Mouse (Mus musculus) liver, embryonic 15.5 days (tissue): ENCODE measurements around the gene Pklr. TPM values are rescaled to one million over a fixed set of nuclear protein-coding genes. Genes with fewer than 3 reads are reported as not detected.

Source experiments
- ATAC-seq: fragments of 200-750 bp; cut with Nextera tagmentation; 2 replicates; pipeline ENCODE4 v1.8.0; 2017; ENCODE audit warnings: moderate number of reproducible peaks, mild to moderate bottlenecking, moderate library complexity; ENCODE audit not compliant: insufficient read depth
- H3K27ac ChIP-seq: fragments of 300-500 bp; sonication (generic); replicated peaks from 2 replicates; pipeline ENCODE4 v1.5.1; 2015; ENCODE audit warnings: mild to moderate bottlenecking, inconsistent platforms
- H3K27me3 ChIP-seq: fragments of 300-500 bp; sonication (generic); 2 replicates; pipeline ENCODE4 v1.6.1; 2015; ENCODE audit warnings: mild to moderate bottlenecking, inconsistent platforms
- H3K36me3 ChIP-seq: fragments of 300-500 bp; sonication (generic); replicated peaks from 2 replicates; pipeline ENCODE4 v1.6.1; 2015; ENCODE audit warnings: moderate library complexity, mild to moderate bottlenecking, inconsistent platforms
- H3K4me1 ChIP-seq: fragments of 300-500 bp; sonication (generic); replicated peaks from 2 replicates; pipeline ENCODE4 v1.6.1; 2015; ENCODE audit warnings: inconsistent platforms
- H3K4me2 ChIP-seq: fragments of 300-500 bp; sonication (generic); 2 replicates; pipeline ENCODE4 v1.6.1; 2015; ENCODE audit warnings: moderate library complexity, mild to moderate bottlenecking, inconsistent platforms
- H3K4me3 ChIP-seq: fragments of 300-500 bp; sonication (generic); replicated peaks from 2 replicates; pipeline ENCODE4 v1.5.1; 2015; ENCODE audit warnings: mild to moderate bottlenecking, inconsistent platforms
- H3K9ac ChIP-seq: fragments of 300-500 bp; sonication (generic); 2 replicates; pipeline ENCODE4 v1.6.1; 2015; ENCODE audit warnings: moderate library complexity, mild to moderate bottlenecking, inconsistent platforms
- H3K9me3 ChIP-seq: fragments of 300-500 bp; sonication (generic); replicated peaks from 2 replicates; pipeline ENCODE4 v1.6.1; 2016; ENCODE audit warnings: inconsistent platforms
- WGBS: fragments of 180-500 bp; shearing (Covaris S2); methylation state at CpG from one replicate; pipeline ENCODE4 v1.1.7; 2015; ENCODE audit warnings: mixed read lengths; ENCODE audit not compliant: insufficient replicate concordance; 5-methylcytosine and 5-hydroxymethylcytosine counted together
- polyA plus RNA-seq: library from polyadenylated mRNA; unstranded; fragments of >200 nt; fragmentation: Nextera tagmentation; extraction: Ambion mirVana; gene quantifications from 2 replicates; pipeline ENCODE4 v1.2.1, GENCODE M21; 2015

The Pklr gene
- polyA plus RNA-seq, 1 experiment from 2014 or later, result 104 TPM

DNA sequence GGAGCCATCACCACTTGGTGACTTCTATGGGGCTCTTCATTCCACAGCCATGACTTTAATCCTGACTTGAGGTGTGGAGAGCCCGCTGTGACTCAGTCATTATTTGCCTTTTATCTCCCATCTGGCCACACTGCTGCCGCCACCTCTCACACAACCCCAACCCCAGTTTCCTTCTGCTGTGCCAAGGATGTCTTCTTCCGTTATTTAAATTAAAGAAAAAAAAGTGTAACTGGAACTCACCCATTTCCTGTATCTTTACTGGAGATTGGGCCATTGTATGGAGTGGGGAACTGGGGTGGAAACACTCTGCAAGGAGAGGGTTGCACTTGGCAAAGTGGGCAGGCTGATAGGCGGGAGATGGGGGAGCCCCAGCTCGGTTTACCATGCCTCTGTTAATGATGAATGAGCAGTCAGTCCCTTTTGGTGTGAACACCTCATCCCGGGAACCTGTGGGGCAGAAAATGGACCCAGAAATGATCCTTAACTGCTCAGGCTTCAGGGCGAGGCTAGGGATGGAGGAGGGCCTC, 46.7 kb downstream of the Pklr start:
- peaks cover 52% of the 10 kb centered on the region for H3K4me1 ChIP-seq
- H3K27ac ChIP-seq, result peak overlapping the region; percentile 66; the same call in 1 of the 2 replicates
- H3K36me3 ChIP-seq, result peaks cover 41% of the 10 kb centered on the region
- ATAC-seq, result no peak
- H3K4me2 ChIP-seq, result peak overlapping the region; percentile 93
- H3K27me3 ChIP-seq, result no peaks in the 10 kb centered on the region
- no peak overlapping the region for H3K9ac ChIP-seq
- no peaks in the 10 kb centered on the region for H3K9me3 ChIP-seq
- H3K4me3 ChIP-seq, result peak overlapping the region; percentile 63
- WGBS, result 17% methylated on average over 7 of the region's 7 CpGs

DNA sequence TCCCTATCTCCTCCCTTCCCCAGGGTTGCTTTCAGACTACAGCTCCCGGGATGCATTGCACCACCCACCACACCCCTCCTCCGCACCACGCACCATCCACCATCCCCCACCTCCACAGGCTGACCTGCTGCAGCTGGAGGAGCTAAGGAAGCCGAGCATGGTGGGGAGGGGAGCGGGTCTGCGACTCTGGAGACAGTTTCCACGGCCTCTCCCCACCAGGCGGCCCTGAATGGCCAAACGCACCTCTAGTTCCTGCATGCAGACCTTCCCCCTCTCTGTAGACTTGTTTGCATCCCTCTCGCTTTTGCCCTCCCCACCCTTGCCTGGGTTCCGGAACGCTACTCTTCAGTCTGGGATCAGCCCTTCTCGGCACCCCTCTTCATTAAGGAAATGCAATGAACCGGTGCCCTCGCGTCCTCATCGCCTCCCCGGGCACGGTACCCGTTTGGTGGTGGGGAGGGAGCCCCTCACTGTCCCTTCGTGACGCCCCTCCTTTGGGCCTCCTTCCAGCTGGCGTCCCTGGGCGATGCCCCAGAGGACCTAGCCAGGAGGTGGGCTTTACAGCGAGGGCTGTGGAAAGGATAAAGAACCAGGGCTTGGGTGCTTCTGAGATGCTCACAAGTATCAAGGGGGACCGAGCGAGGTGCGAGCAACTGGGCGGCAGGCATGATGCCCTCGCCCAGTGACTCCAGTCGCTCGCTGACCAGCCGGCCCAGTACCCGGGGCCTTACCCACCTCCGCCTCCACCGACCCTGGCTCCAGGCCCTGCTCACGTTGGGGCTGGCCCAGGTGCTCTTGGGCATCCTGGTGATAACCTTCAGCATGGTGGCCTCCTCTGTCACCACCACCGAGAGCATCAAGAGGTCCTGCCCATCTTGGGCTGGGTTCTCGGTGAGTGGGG, 47.4 kb downstream of the Pklr start, which contains the start of gene Fam189b:
Gene Fam189b, plus strand, starts transcription at position 86 of the 901 bp plus-strand sequence.
- H3K36me3 ChIP-seq, result peaks cover 41% of the 10 kb centered on the region
- no peaks in the 10 kb centered on the region for H3K9me3 ChIP-seq
- peaks cover 47% of the 10 kb centered on the region for H3K4me1 ChIP-seq
- H3K27me3 ChIP-seq, result 0 out of 2 replicates have a peak, but pooled peaks cover 2% of the 10 kb centered on the region
- 16% methylated on average over 39 of the region's 39 CpGs for WGBS
- H3K27ac ChIP-seq, result peak within 1 kb of the TSS; percentile 66; the same call in 1 of the 2 replicates
- peak within 1 kb of the TSS; percentile 57 for H3K9ac ChIP-seq
- peak; percentile 85 for ATAC-seq
- H3K4me2 ChIP-seq, result peak within 1 kb of the TSS; percentile 93
- H3K4me3 ChIP-seq, result peak within 1 kb of the TSS; percentile 63

DNA sequence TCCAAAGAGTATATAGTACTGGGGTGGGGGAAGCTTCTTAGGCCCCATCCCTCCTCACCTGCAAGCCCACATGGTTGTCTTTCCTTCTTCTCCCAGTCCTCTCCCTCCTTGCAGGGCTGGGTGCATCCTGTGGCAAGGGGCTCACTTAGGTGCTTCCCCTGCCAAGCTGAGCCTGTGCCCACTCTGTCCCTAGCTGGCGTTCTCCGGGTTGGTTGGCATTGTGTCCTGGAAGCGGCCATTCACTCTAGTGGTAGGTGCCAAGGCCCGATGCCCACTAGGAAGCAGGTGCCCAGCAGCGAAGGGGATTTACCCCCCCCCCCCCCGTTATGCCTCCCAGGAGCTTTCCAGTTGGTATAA, 48.0 kb downstream of the Pklr start:
- Histone ChIP-seq H3K4me3 (peak overlapping the region; percentile 63), H3K4me2 (peak overlapping the region; percentile 93), H3K36me3 (peaks cover 38% of the 10 kb centered on the region), H3K27ac (no peak overlapping the region), H3K27me3 (peaks cover 3% of the 10 kb centered on the region; the same call in 1 of the 2 replicates), H3K4me1 (peaks cover 41% of the 10 kb centered on the region), H3K9me3 (no peaks in the 10 kb centered on the region), H3K9ac (no peak overlapping the region)
- 66% methylated on average over 6 of the region's 6 CpGs for WGBS
- no peak for ATAC-seq

- no peak overlapping the region for H3K27ac ChIP-seq
- peaks cover 12% of the 10 kb centered on the region; the same call in 1 of the 2 replicates for H3K27me3 ChIP-seq
- no peaks in the 10 kb centered on the region for H3K9me3 ChIP-seq
- WGBS, result 51% methylated on average over 23 of the region's 23 CpGs
- H3K4me1 ChIP-seq, result peaks cover 28% of the 10 kb centered on the region
- H3K9ac ChIP-seq, result no peak overlapping the region
- no peak overlapping the region for H3K4me2 ChIP-seq
- ATAC-seq, result no peak
- peaks cover 6% of the 10 kb centered on the region for H3K36me3 ChIP-seq
- H3K4me3 ChIP-seq, result no peak overlapping the region
Observed at GRCm38 (mm10) chr3:89187197-89187596, 51.3 kb downstream of the Pklr start.

GRCm38 (mm10) chr3:89187690-89188477, 51.9 kb downstream of the Pklr start:
- no peak overlapping the region for H3K9ac ChIP-seq
- WGBS, result 57% methylated on average over 18 of the region's 18 CpGs
- no peak for ATAC-seq
- H3K9me3 ChIP-seq, result no peaks in the 10 kb centered on the region
- peaks cover 22% of the 10 kb centered on the region for H3K4me1 ChIP-seq
- H3K4me2 ChIP-seq, result no peak overlapping the region
- H3K27ac ChIP-seq, result no peak overlapping the region
- no peak overlapping the region for H3K4me3 ChIP-seq
- H3K27me3 ChIP-seq, result peaks cover 12% of the 10 kb centered on the region; the same call in 1 of the 2 replicates
- H3K36me3 ChIP-seq, result no peaks in the 10 kb centered on the region

DNA sequence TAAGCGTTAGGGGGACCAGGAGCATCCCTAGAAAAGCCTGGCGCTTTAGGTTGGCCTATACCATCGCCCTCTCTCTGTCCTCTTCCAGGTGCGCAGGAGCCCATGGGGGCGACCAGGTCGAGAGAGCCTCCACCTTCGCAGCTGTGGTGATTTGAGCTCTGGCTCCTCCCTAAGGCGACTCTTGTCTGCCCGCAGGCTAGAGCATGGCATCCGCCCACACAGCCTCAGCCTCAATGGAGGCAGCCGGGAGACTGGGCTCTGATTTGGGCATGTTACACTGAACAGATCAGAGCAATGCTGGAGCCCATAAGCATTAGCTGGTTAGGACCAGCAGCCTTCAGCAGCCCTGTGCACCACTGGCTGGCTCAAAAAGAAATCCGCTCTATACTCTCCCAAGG, 52.5 kb downstream of the Pklr start:
- Histone ChIP-seq H3K4me3 (no peak overlapping the region), H3K4me2 (no peak overlapping the region), H3K36me3 (no peaks in the 10 kb centered on the region), H3K9ac (no peak overlapping the region), H3K4me1 (peaks cover 16% of the 10 kb centered on the region), H3K9me3 (no peaks in the 10 kb centered on the region), H3K27ac (no peak overlapping the region), H3K27me3 (peaks cover 12% of the 10 kb centered on the region; the same call in 1 of the 2 replicates)
- no peak for ATAC-seq
- WGBS, result 64% methylated on average over 12 of the region's 12 CpGs

GRCm38 (mm10) chr3:89190436-89190835, 54.5 kb downstream of the Pklr start:
- Histone ChIP-seq H3K4me1 (peaks cover 10% of the 10 kb centered on the region), H3K4me2 (no peak overlapping the region), H3K36me3 (no peaks in the 10 kb centered on the region), H3K27ac (no peak overlapping the region), H3K4me3 (no peak overlapping the region), H3K9me3 (no peaks in the 10 kb centered on the region), H3K9ac (no peak overlapping the region), H3K27me3 (peaks cover 12% of the 10 kb centered on the region; the same call in 1 of the 2 replicates)
- ATAC-seq, result no peak
- 20% methylated on average over 8 of the region's 8 CpGs for WGBS

DNA sequence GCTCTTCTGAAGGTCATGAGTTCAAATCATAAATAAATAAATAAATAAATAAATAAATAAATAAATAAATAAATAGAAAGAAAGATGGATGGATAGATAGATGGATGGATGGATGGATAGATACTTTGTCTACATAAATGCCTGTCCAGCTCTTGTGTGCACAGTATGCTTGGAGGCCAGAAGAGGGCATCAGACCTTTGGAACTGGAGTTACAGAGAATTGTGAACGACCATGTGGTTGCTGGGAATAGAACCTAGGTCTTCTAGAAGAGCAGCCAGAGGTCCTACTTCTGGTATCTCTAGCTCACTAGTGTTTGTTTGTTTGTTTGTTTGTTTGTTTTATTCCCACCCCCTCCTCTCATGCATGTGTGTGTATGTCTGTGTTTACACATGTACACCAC, 57.4 kb downstream of the Pklr start:
- Histone ChIP-seq H3K9me3 (no peaks in the 10 kb centered on the region), H3K4me1 (peaks cover 16% of the 10 kb centered on the region), H3K4me2 (no peak overlapping the region), H3K36me3 (no peaks in the 10 kb centered on the region), H3K9ac (no peak overlapping the region), H3K4me3 (no peak overlapping the region), H3K27me3 (peaks cover 20% of the 10 kb centered on the region), H3K27ac (no peak overlapping the region)
- no peak for ATAC-seq
- WGBS, result 56% methylated on average over 1 of the region's 1 CpGs

- WGBS, result 69% methylated on average over 2 of the region's 2 CpGs
- H3K4me3 ChIP-seq, result no peak overlapping the region
Observed at GRCm38 (mm10) chr3:89193853-89194252, 57.9 kb downstream of the Pklr start.

More at GRCm38 (mm10) chr3:89193853-89194252, 57.9 kb downstream of the Pklr start:
- H3K36me3 ChIP-seq, result no peaks in the 10 kb centered on the region
- ATAC-seq, result no peak
- no peak overlapping the region for H3K4me2 ChIP-seq
- H3K27me3 ChIP-seq, result peaks cover 23% of the 10 kb centered on the region
- H3K27ac ChIP-seq, result no peak overlapping the region
- H3K9ac ChIP-seq, result no peak overlapping the region
- peaks cover 16% of the 10 kb centered on the region for H3K4me1 ChIP-seq
- H3K9me3 ChIP-seq, result no peaks in the 10 kb centered on the region
